Mouse (Mus musculus): ENCODE results near the gene Npc1l1.

DNA sequence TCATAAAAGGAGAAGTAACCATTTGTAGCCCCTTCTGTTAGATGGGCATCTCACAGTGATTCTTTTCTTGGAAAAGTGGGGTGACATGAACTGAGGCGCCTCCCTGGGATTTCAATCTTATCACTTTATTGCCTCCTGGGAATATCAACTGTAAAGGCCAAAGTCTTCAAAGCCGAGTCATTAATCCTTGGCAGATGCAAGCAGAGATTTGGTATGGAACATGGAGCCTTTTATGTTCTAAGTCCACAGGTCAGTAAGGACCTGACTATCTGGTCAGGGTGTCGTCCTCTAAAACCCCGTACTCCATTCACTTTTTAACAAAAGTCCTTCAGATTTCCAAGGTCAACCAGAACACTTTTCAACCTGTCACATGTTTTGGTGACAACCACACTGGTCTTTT is 22.9 kb upstream of the Npc1l1 start:
- TF ChIP-seq CTCF (IDR thresholded peaks at IDR 0.05; ENCODE audit: low read depth, low read length), result no peak
- no peak for TF ChIP-seq TAL1 (conservative IDR thresholded peaks at IDR 0.05; ENCODE audit: low read depth, low read length)
- TF ChIP-seq POLR2AphosphoS5 (IDR thresholded peaks at IDR 0.05; ENCODE audit: insufficient replicate concordance, low read depth, low read length), result no peak

Data from G1E (cell line).